Mouse (Mus musculus): ENCODE results near the gene Bpifa6. TPM values are rescaled to one million over a fixed set of nuclear protein-coding genes. Genes with fewer than 3 reads are reported as not detected.

Bpifa6 gene
- total and polyA plus RNA-seq, 3 experiments: not detected

DNA sequence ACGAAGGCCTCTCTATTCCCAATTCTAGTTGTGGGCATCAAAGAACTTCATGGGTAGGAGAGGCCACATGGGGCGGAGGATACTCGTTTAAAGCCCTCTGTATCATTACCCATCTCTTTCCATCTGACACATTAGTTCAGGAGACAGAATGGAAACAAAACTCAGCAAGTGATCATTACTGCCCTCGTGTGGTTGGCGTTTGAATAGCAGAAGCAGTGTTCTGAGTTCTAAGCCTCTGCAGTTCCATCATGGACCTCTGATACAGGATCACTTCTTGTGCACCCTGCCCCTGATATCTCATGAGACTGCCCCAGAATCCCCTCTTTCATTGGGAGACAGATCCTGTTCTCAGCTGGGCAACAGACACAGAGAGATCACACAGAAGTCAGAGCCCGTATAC is 21.8 kb upstream of the Bpifa6 start:
- peak; percentile 73 for DNase-seq (ENCODE audit: low read depth, low spot score)
- H3K9ac ChIP-seq (ENCODE audit: control insufficient read depth, low read depth, low read length, poor library complexity, severe bottlenecking): no peak overlapping the region
- no peaks in the 10 kb centered on the region for H3K27me3 ChIP-seq (ENCODE audit: control insufficient read depth in 1 of 2, insufficient read depth in 2 of 2, low read length in 2 of 2)
- H3K4me1 ChIP-seq (ENCODE audit: control insufficient read depth in 1 of 2, insufficient read depth in 2 of 2, low read length in 2 of 2): no peaks in the 10 kb centered on the region
- TF ChIP-seq ETS1 (IDR thresholded peaks at IDR 0.05; ENCODE audit: low read depth, low read length): no peak
- TF ChIP-seq SMC3 (IDR thresholded peaks at IDR 0.05; ENCODE audit: low read depth, low read length): peak; percentile 51
- no peak for TF ChIP-seq ZKSCAN1 (IDR thresholded peaks at IDR 0.05; ENCODE audit: low read depth, low read length)
- TF ChIP-seq E2F4 (IDR thresholded peaks at IDR 0.05; ENCODE audit: borderline replicate concordance, low read depth, low read length): no peak
- no peak for TF ChIP-seq KAT2A (conservative IDR thresholded peaks at IDR 0.05; ENCODE audit: low read depth, low read length)
- peak; percentile 52 for TF ChIP-seq RAD21 (IDR thresholded peaks at IDR 0.05; ENCODE audit: low read depth, low read length)
- no peak for TF ChIP-seq EP300 (IDR thresholded peaks at IDR 0.05; ENCODE audit: low read depth in 1 of 2, low read length in 2 of 2)
- TF ChIP-seq GABPA (IDR thresholded peaks at IDR 0.05; ENCODE audit: low read depth, low read length): no peak
- no peak for TF ChIP-seq NELFE (IDR thresholded peaks at IDR 0.05; ENCODE audit: low read depth, low read length)
- TF ChIP-seq MAX (IDR thresholded peaks at IDR 0.05; ENCODE audit: low read length): no peak
- TF ChIP-seq NRF1 (IDR thresholded peaks at IDR 0.05; ENCODE audit: insufficient read depth, low read depth, low read length, poor library complexity, severe bottlenecking): no peak
- TF ChIP-seq CTCF (IDR thresholded peaks at IDR 0.05 in 2 of 3, conservative IDR thresholded peaks at IDR 0.05 in 1 of 3; ENCODE audit: control insufficient read depth in 1 of 3, insufficient read depth in 1 of 3, low read depth in 2 of 3, low read length in 3 of 3, poor library complexity in 1 of 3, severe bottlenecking in 1 of 3): peak; percentile 63 to 88 (median 83)
- no peak for TF ChIP-seq MXI1 (IDR thresholded peaks at IDR 0.05; ENCODE audit: low read depth, low read length)
- no peak for TF ChIP-seq ZMIZ1 (IDR thresholded peaks at IDR 0.05; ENCODE audit: low read depth, low read length)
- no peak for TF ChIP-seq POLR2AphosphoS2 (IDR thresholded peaks at IDR 0.05; ENCODE audit: low read length)
- no peak overlapping the region for H3K4me3 ChIP-seq (ENCODE audit: control insufficient read depth in 1 of 2, insufficient read depth in 1 of 2, low read depth in 2 of 2, low read length in 2 of 2)
- no peaks in the 10 kb centered on the region for H3K36me3 ChIP-seq (ENCODE audit: control insufficient read depth in 1 of 2, insufficient read depth in 2 of 2, low read length in 2 of 2)
- no peaks in the 10 kb centered on the region for H3K9me3 ChIP-seq (replicated peaks; ENCODE audit: insufficient read depth, low read length)
- H3K27ac ChIP-seq (ENCODE audit: control insufficient read depth, low read depth, low read length): no peak overlapping the region
- H3K79me2 ChIP-seq (ENCODE audit: control insufficient read depth, insufficient read depth, low read length, poor library complexity): no peaks in the 10 kb centered on the region

- Histone ChIP-seq H3K36me3 (ENCODE audit: control insufficient read depth in 1 of 2, insufficient read depth in 2 of 2, low read length in 2 of 2) (no peaks in the 10 kb centered on the region), H3K27me3 (ENCODE audit: control insufficient read depth in 1 of 2, insufficient read depth in 2 of 2, low read length in 2 of 2) (no peaks in the 10 kb centered on the region), H3K9ac (ENCODE audit: control insufficient read depth, low read depth, low read length, poor library complexity, severe bottlenecking) (no peak overlapping the region), H3K27ac (ENCODE audit: control insufficient read depth, low read depth, low read length) (no peak overlapping the region), H3K4me1 (ENCODE audit: control insufficient read depth in 1 of 2, insufficient read depth in 2 of 2, low read length in 2 of 2) (no peaks in the 10 kb centered on the region), H3K79me2 (ENCODE audit: control insufficient read depth, insufficient read depth, low read length, poor library complexity) (no peaks in the 10 kb centered on the region), H3K9me3 (replicated peaks; ENCODE audit: insufficient read depth, low read length) (no peaks in the 10 kb centered on the region), H3K4me3 (ENCODE audit: control insufficient read depth in 1 of 2, insufficient read depth in 1 of 2, low read depth in 2 of 2, low read length in 2 of 2) (no peak overlapping the region)
- peak; percentile 64 for DNase-seq (ENCODE audit: low read depth, low spot score)
- peak; percentile 50 for TF ChIP-seq SMC3 (IDR thresholded peaks at IDR 0.05; ENCODE audit: low read depth, low read length)
- TF ChIP-seq MAX (IDR thresholded peaks at IDR 0.05; ENCODE audit: low read length): no peak
- no peak for TF ChIP-seq ELF1 (IDR thresholded peaks at IDR 0.05; ENCODE audit: low read depth, low read length)
- peak; percentile 9 for TF ChIP-seq RAD21 (IDR thresholded peaks at IDR 0.05; ENCODE audit: low read depth, low read length)
- TF ChIP-seq E2F4 (IDR thresholded peaks at IDR 0.05; ENCODE audit: borderline replicate concordance, low read depth, low read length): no peak
- TF ChIP-seq CTCF (IDR thresholded peaks at IDR 0.05 in 2 of 3, conservative IDR thresholded peaks at IDR 0.05 in 1 of 3; ENCODE audit: control insufficient read depth in 1 of 3, insufficient read depth in 1 of 3, low read depth in 2 of 3, low read length in 3 of 3, poor library complexity in 1 of 3, severe bottlenecking in 1 of 3): peak; percentile 50 to 71 (median 69)
- no peak for TF ChIP-seq HCFC1 (IDR thresholded peaks at IDR 0.05; ENCODE audit: low read depth, low read length)
- TF ChIP-seq USF1 (IDR thresholded peaks at IDR 0.05; ENCODE audit: low read depth, low read length): peak; percentile 72
- no peak for TF ChIP-seq JUND (IDR thresholded peaks at IDR 0.05; ENCODE audit: low read depth, low read length)
- TF ChIP-seq BHLHE40 (IDR thresholded peaks at IDR 0.05; ENCODE audit: borderline replicate concordance, low read depth, low read length): 0 out of 2 replicates have a peak, but pooled peaks have one; percentile 19
Observed at GRCm38 (mm10) chr2:153953836-153954235, 20.9 kb upstream of the Bpifa6 start.

All from MEL (cell line).